Mouse (Mus musculus) thymus, postnatal 36 days (tissue): ENCODE data around the gene Wdr4.
"Not testable (repeated sequence)": the region's sequence is repeated elsewhere in the genome, so short reads cannot be mapped to it uniquely, and the experiment has no call there.

ENCODE experiments used
- DNase-seq, 2 experiments: peaks; one replicate each; pipeline ENCODE4 v3.0.0; 2022; ENCODE audit warnings: mixed read lengths in 2 of 2

The Wdr4 gene

GRCm38 (mm10) chr17:31535871-31536629, 16.3 kb upstream of the Wdr4 start:
- no peak for DNase-seq

DNA sequence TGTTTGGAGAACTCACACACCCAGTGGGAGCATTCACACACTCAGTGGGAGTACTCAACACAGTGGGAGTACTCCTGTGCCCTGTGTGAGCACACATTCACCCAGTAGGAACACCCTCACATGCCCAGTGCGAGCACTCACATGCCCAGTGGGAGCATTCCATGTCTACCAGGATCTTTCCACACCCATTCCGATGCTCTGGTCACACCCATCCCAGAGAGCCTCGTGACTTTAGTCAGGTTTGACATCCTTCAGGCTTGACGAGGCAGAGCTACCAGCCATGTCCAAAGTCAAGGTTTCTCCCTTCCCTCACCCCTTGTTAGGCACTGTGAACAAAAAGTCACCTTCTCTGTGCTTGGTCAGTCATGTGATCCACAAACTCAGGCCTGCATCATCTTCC, 15.6 kb upstream of the Wdr4 start:
- no peak for DNase-seq

DNA sequence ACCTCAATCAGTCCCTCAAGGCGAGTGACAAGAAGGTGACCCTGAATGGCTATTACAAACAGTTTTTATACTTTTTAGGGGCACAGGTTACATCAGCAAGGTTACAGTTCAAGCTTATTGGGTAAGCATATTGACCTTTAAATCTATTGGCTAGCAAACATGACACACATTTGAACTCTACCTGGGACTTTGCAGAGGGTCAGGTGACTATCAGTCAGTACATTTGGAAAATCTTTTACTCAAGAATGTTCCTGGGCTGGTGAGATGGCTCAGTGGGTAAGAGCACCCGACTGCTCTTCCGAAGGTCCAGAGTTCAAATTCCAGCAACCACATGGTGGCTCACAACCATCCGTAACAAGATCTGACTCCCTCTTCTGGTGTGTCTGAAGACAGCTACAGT, 12.6 kb upstream of the Wdr4 start:
- DNase-seq, result not testable (repeated sequence)

GRCm38 (mm10) chr17:31531441-31532158, 11.8 kb upstream of the Wdr4 start:
- DNase-seq, result no peak

DNA sequence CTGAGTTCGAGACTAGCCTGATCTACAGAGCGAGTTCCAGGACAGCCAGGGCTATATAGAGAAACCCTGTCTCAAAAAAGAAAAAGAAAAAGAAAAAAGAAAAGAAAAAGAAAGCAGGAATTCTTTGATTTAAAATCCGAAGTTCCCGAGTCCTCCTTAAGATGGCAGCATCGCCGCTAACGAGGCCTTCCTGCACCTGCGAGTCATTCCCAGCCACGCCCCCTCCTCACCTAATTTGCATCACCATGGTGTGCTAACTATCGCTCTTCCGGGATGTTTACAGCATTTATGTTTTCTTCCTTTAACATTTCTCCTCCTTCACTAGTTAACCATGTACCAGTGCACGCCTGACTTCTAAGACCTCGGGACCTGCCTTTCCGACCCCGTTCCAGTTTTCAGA, 9.5 kb upstream of the Wdr4 start:
- DNase-seq, result peak; percentile 19 to 31

DNA sequence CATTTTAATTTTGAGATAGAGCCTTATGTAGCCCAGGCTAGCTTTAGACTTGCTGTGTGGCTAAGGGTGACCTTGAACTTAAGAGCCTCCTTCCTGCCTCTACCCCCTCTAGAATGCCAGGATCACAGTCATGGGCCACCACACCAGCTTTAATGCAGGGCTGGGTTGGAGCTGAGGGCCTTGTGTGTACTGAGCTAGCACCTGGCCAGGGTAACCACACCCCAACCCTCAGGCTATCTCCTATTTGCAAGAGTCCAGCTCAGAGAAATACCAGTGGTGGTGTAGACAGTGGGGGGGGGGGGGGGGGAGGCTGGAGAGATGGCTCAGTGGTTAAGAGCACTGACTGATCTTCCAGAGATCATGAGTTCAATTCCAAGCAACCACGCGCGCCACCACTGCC, 6.0 kb upstream of the Wdr4 start:
- DNase-seq, result no peak

- DNase-seq, result no peak
Measured at GRCm38 (mm10) chr17:31525114-31525513, 5.3 kb upstream of the Wdr4 start.

GRCm38 (mm10) chr17:31521948-31522347, 2.2 kb upstream of the Wdr4 start:
- no peak for DNase-seq

- no peak for DNase-seq
Measured at GRCm38 (mm10) chr17:31520895-31521294, 1.1 kb upstream of the Wdr4 start.

DNA sequence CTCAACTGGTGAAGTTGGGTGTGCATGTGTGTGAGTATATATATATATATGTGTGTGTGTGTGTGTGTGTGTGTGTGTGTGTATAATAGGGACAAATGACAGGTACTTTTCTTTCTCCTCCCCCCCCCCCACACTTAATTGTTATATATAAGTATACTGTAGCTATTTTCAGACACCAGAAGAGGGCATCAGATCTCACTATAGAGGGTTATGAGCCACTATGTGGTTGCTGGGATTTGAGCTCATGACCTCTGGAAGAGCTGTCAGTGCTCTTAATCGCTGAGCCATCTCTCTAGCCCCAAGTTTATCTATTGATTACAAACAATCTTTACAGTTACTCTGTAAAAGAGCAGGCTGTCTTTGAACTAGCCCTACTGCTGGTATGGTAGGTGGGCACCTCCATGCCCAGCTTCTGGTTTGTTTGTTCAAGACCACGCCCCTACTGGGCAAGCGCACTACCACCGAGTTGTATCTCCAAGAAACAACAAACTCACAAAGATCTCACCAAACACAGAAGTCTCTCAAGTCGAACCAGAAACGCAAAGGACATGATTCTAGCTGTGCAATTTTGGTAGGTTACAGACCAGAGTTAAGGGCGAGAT, 335 bp downstream of the Wdr4 start:
- no peak for DNase-seq

DNA sequence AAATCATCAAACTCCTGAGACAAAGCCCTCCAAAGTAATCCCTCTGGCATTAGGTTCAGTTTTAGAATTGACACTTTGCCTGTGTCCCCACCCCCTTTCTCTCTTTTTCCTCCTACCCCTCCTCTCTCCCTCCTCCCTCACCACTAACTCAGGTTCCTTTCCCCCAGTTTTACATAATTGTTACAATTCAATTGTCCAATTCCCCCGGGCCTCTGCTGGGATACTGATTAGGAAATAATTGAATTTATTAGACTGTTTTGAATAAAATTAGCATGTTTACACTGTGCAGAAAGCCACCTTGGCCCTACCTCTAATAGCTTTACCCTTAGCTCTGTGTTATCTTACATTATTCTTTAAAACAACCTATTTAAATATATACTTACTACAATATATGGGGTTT, 5.1 kb downstream of the Wdr4 start:
- no peak for DNase-seq

GRCm38 (mm10) chr17:31512593-31512992, 7.2 kb downstream of the Wdr4 start:
- DNase-seq, result no peak

- DNase-seq, result peak; percentile 84 to 88
Measured at GRCm38 (mm10) chr17:31511792-31512495, 7.8 kb downstream of the Wdr4 start.

GRCm38 (mm10) chr17:31510944-31511343, 8.8 kb downstream of the Wdr4 start:
- DNase-seq, result no peak

DNA sequence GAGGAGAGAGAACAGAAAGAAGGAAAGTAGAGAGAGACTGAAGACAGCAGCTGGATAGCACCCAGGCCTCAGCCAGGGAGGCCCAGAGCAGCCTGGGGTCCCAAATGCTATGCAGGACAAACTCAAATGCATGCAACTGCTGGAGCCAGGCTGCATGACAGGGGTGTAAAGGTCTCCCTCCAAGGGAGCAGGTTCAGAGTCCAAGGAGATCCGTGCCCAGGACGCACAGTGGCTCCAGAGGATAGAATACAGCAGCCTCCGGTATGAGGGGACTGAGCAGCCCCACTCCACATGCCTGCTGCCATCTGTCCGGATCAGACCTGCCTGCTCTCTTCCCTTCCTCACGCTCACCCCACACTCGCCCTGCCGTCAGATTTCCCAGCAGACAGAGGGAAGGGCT, 13.5 kb downstream of the Wdr4 start:
- DNase-seq, result no peak

GRCm38 (mm10) chr17:31505013-31505412, 14.8 kb downstream of the Wdr4 start:
- no peak for DNase-seq

DNA sequence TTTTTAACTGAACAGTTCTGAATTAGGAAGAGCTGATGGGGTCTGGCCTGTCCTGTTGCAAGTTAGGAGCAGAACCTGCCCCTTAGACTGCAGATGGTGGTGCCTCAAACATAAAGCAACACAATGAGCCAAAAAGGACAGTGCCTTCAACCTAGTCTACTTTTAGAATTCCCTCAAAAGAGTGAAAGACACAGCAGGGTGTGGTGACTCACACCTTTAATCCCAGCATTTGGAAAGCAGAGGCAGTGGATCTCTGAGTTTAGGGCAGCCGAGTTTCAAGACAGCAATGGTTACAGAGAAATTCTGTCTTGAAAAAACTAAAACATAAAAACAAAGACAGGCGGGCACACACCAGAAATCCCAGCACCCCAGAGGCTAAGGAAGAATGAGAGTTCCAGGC, 15.8 kb downstream of the Wdr4 start:
- no peak for DNase-seq

DNA sequence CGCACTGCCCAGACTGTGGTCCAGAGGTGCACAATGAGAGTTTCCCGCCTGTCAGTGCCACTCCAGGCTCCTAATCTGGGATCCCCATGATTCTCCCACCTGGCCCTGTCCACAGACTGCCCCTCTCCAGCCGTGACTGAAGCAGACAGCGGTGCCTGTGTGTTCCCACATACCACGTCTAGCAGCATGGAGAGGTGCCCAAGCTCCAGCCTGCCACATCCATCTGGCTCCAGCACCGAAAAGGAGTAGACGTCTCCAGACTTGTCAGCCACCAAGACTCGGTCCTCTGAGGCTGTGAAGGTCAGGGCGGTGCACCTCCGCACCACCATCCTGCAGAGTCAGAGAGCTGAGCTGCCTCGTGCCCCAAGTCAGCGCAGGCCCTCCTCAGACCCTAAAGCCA, 16.4 kb downstream of the Wdr4 start:
- no peak for DNase-seq

DNA sequence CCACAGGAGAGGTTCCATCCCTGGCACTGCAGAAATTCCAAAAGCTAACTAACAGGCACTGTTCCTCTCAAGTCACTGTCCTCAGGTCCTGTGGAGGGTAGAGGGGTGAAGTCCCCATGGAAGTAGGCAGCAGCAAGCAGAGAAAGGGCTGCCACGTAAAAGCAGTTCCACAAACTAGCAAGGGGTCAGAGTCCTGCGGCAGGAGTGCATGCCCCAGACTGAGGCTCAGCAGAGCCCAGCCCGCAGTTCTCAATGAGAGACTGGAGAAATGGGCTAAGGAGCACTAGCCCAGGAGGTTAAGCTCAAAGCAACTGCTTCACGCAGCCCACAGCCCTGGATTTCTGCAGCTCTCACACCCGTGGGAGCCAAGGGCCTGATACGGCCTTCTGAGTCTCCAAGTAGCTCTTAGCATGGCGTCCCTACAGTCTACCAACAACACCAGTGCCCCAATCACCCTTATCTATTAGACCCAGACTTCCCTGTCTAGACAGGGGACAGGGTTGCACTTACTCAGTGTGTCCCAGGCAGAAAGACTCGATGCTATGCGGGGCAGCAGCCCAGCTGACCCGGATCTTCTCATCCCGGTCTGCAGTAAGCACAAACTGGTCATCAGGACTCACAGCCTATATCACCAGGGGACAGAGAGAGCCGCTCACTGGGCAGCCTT, 17.4 kb downstream of the Wdr4 start:
- DNase-seq, result no peak

GRCm38 (mm10) chr17:31500908-31501307, 18.9 kb downstream of the Wdr4 start:
- DNase-seq, result no peak

GRCm38 (mm10) chr17:31500416-31500815, 19.4 kb downstream of the Wdr4 start:
- DNase-seq, result no peak

DNA sequence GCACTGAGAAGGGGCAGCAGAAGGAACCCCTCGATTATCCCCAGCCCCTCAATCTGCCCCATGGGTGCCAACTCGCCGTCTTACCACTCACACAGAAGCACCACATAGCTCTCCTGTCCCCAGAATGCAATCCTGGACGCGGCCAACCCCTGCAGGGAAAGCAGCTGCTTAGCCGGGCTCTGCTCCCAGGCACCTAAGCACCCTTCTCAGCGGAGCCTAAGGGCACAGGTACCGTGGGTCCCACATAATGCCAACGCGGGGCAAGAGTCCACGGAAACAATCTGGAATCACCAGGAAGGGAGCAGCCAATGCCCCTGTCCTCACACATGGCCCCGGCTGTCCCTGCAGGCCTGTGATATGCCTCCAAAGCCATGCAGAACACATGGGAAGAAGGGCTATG, 20.1 kb downstream of the Wdr4 start:
- DNase-seq, result no peak

- DNase-seq, result no peak
Measured at GRCm38 (mm10) chr17:31497726-31498125, 22.1 kb downstream of the Wdr4 start.
